Mouse (Mus musculus) kidney, postnatal 4 days (tissue): ENCODE measurements at regions not wholly inside any gene's neighbourhood (a gene's known extent, or its start where the extent isn't known, plus 50 kb on each side); places are given as distances from the start of the nearest gene placed in this dataset.
A peak's percentile ranks its signal among the peaks of the same experiment; 100 is the strongest.

Source experiments
- DNase-seq, 2 experiments: peaks; one replicate each; pipeline ENCODE4 v3.0.0; 2021; ENCODE audit warnings: mixed read lengths in 2 of 2

DNA sequence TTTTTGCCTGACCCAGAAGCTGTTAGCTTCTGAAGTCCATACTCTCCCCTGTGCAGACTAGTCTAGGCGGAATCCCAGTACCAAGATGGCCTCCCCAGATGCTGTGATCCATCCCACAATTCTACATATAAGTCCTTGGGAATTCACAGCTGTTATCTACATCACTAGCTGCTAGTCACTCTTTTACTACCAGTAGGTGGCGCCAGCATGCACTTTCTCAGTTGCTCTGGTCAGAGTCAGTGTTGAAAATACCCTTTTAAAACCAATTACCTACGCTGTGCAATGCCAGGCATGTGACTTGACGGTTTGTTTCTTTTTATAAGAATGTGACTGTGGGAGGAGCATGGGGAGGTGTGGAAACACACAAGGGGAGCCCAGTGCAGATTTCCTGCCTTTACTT, 348.3 kb downstream of the Xylt1 start:
- peak in 1 of 2 experiments; percentile 8 for DNase-seq
